Mouse (Mus musculus): ENCODE data around the gene E4f1.

DNA sequence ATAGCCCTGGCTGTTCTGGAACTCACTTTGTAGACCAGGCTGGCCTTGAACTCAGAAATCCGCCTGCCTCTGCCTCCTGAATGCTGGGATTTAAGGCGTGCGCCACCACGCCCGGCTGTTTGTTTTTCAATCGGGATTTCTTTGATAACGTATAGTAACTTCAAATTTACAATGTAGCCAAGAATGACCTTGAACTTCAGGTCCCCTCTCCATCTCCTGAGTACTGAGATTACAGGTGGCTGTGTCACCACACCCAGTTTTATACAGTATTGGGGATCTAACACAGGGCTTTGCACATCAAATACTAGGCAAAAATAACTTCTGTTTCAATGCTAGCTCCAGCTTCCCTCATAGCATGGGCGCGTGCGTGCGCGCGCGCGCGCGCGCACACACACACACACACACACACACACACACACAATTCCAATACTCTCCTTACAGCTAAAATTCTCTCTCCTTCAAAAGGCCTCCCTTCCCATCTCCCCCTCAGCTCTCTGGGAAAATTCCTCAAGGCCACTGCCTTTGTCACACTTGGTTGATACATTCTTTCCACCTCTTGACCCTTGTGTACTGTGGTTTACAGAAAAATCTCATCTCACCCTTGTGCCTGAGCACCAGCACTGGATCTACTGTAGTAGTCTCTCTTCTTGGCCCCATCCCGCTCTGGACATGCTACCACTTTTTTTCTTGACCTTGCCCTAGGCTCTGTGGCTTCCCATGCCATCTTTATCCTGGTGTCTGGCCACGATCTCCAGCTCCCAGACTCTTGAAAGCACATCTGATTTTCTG lies 11.1 kb upstream of the E4f1 start:
- TF ChIP-seq CTCF (IDR thresholded peaks at IDR 0.05; ENCODE audit: low read depth) (no peak), EP300 (IDR thresholded peaks at IDR 0.05; ENCODE audit: low read depth) (no peak)

Measured in liver, embryonic 14.5 days (tissue).